Mouse (Mus musculus): ENCODE measurements around the gene Med12l. TPM values are rescaled to one million over a fixed set of nuclear protein-coding genes. Genes with fewer than 3 reads are reported as not detected.

The Med12l gene
- polyA plus RNA-seq, 1 experiment from 2014 or later: 4.5 TPM

GRCm38 (mm10) chr3:59293437-59294199, 288.0 kb downstream of the Med12l start:
- H3K4me3 ChIP-seq: no peak overlapping the region
- no peak overlapping the region for H3K4me2 ChIP-seq (replicated peaks)
- no peaks in the 10 kb centered on the region for H3K36me3 ChIP-seq
- no peak overlapping the region for H3K9ac ChIP-seq
- 78% methylated on average over 5 of the region's 5 CpGs for WGBS
- no peak overlapping the region for H3K27ac ChIP-seq
- ATAC-seq (ENCODE audit: low FRiP score, low read depth): no peak
- H3K27me3 ChIP-seq (replicated peaks): no peaks in the 10 kb centered on the region
- H3K4me1 ChIP-seq: no peaks in the 10 kb centered on the region
- no peaks in the 10 kb centered on the region for H3K9me3 ChIP-seq

DNA sequence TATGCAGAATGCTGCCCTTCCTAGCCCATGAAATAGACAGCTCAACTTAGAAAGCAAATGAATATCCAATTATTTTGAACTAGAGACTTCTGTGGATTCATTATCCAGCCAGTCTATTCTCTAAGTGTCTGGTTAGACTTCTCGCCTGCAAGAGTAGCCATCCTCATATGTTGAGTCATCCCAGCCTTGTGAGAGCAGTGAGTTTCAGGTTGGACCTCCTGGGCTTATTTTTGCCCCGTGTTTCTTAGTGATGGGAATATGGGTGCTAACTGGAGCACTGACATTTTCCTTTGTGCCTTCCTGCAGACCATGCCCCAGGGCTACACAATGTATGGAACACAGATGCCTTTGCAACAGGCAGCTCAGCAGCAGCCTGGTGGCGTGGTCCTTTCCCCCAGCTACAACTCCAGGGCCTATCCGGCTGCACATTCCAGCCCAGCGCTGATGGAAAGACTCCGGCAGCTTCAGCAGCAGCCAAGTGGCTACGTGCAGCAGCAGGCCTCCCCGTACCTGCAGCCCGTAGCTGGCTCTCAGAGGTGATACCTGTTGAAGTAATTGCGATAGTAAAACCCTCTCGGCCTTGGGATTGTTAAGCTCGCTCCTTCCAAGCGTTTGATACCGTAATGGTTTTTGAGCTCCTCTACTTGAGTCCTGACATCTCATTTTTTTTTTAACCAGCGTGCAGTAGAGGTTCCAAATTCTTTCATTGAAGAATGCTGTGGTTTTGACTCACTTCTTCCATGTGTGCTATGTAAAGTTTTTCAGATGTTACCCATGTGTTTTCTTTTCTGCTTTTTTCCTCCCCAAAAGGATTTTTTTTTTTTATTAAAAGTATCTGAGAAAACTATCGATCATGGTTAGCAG, 290.3 kb downstream of the Med12l start:
- no peak overlapping the region for H3K4me3 ChIP-seq

GRCm38 (mm10) chr3:59296563-59297130, 291.0 kb downstream of the Med12l start:
- 92% methylated on average over 5 of the region's 5 CpGs for WGBS
- Histone ChIP-seq H3K9me3 (no peaks in the 10 kb centered on the region), H3K4me2 (replicated peaks) (no peak overlapping the region), H3K4me1 (no peaks in the 10 kb centered on the region), H3K27ac (no peak overlapping the region), H3K27me3 (replicated peaks) (no peaks in the 10 kb centered on the region), H3K9ac (no peak overlapping the region), H3K4me3 (no peak overlapping the region), H3K36me3 (no peaks in the 10 kb centered on the region)
- no peak for ATAC-seq (ENCODE audit: low FRiP score, low read depth)

More for the DNA sequence above, 290.3 kb downstream of the Med12l start:
- Histone ChIP-seq H3K27ac (no peak overlapping the region), H3K36me3 (no peaks in the 10 kb centered on the region), H3K4me2 (replicated peaks) (no peak overlapping the region), H3K9ac (no peak overlapping the region), H3K4me1 (no peaks in the 10 kb centered on the region), H3K27me3 (replicated peaks) (no peaks in the 10 kb centered on the region), H3K9me3 (no peaks in the 10 kb centered on the region)
- 89% methylated on average over 16 of the region's 16 CpGs for WGBS
- no peak for ATAC-seq (ENCODE audit: low FRiP score, low read depth)

DNA sequence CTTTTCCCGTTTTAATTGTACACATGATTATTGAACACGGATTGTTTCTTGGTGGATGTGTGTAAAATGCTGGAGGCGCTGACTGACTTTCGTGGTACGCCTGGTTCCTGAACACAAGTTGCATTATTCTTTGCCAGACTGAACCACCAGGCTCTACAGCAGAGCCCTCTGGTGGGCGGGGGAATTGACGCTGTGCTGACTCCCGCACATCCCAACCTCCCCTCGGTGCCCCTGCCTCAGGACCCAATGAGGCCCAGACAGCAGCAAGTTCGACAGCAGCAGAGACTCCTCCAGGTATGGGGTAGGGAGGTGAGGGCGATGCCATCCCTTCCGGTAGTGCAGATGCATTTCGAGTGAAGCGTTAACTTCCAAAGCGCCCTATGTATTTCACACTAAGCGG, 292.0 kb downstream of the Med12l start:
- Histone ChIP-seq H3K27me3 (replicated peaks) (no peaks in the 10 kb centered on the region), H3K9me3 (no peaks in the 10 kb centered on the region), H3K27ac (no peak overlapping the region), H3K4me3 (no peak overlapping the region), H3K4me2 (replicated peaks) (no peak overlapping the region), H3K4me1 (no peaks in the 10 kb centered on the region), H3K36me3 (no peaks in the 10 kb centered on the region), H3K9ac (no peak overlapping the region)
- 87% methylated on average over 16 of the region's 16 CpGs for WGBS
- ATAC-seq (ENCODE audit: low FRiP score, low read depth): no peak

- H3K9ac ChIP-seq: no peak overlapping the region
- H3K4me2 ChIP-seq (replicated peaks): no peak overlapping the region
- 92% methylated on average over 5 of the region's 5 CpGs for WGBS
Observed at GRCm38 (mm10) chr3:59304944-59305343, 299.3 kb downstream of the Med12l start.

DNA sequence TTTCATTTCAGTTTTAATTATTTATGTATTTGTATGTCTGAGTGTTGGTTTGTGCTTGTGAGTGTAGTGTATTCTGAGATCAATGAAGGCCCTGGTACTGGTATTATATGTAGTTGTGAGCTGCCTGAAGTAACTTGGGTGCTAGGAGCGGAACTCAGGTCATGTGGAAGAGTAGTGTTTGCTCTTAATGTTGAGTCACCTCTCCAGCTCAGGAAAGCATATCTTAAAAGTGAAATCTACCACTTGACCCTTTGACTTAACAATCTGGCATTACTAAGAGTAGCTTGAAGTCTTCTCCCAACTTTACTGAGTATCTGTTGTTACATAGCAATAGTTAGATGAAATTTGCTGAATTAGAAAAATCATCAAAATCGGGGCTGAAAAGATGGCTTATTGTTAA, 299.9 kb downstream of the Med12l start:
- Histone ChIP-seq H3K9me3 (no peaks in the 10 kb centered on the region), H3K4me1 (no peaks in the 10 kb centered on the region), H3K4me2 (replicated peaks) (no peak overlapping the region), H3K9ac (no peak overlapping the region), H3K27me3 (replicated peaks) (no peaks in the 10 kb centered on the region), H3K27ac (no peak overlapping the region), H3K36me3 (no peaks in the 10 kb centered on the region), H3K4me3 (no peak overlapping the region)
- ATAC-seq (ENCODE audit: low FRiP score, low read depth): no peak
- WGBS: 94% methylated on average over 2 of the region's 2 CpGs

More at GRCm38 (mm10) chr3:59304944-59305343, 299.3 kb downstream of the Med12l start:
- no peak for ATAC-seq (ENCODE audit: low FRiP score, low read depth)
- Histone ChIP-seq H3K4me3 (no peak overlapping the region), H3K27me3 (replicated peaks) (no peaks in the 10 kb centered on the region), H3K4me1 (no peaks in the 10 kb centered on the region), H3K36me3 (no peaks in the 10 kb centered on the region), H3K27ac (no peak overlapping the region), H3K9me3 (no peaks in the 10 kb centered on the region)

GRCm38 (mm10) chr3:59312610-59313009, 307.0 kb downstream of the Med12l start:
- H3K9ac ChIP-seq: no peak overlapping the region
- no peaks in the 10 kb centered on the region for H3K36me3 ChIP-seq
- 89% methylated on average over 10 of the region's 10 CpGs for WGBS
- no peak overlapping the region for H3K27ac ChIP-seq
- no peak overlapping the region for H3K4me3 ChIP-seq
- no peaks in the 10 kb centered on the region for H3K4me1 ChIP-seq
- no peaks in the 10 kb centered on the region for H3K9me3 ChIP-seq
- H3K4me2 ChIP-seq (replicated peaks): no peak overlapping the region
- ATAC-seq (ENCODE audit: low FRiP score, low read depth): no peak
- no peaks in the 10 kb centered on the region for H3K27me3 ChIP-seq (replicated peaks)

DNA sequence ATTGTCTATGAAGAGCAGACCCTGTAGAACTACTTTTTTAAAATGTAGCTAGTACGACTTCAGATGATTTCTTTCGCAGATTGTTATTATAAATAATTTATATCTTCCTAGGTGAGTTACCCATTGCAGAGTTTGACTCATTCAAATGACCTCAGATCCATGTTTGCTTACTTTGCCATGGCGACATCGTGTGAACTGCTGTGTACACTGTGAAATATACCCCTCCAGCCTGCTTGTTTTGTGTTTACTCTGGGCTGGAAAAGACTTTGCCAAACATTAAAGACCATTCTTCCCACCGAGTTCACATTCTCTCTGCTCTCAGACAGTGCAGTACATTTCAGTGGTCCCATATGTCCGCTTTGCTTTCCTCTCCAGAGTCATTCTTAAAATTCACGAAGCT, 310.5 kb downstream of the Med12l start:
- 78% methylated on average over 7 of the region's 7 CpGs for WGBS
- H3K27ac ChIP-seq: no peak overlapping the region
- no peak for ATAC-seq (ENCODE audit: low FRiP score, low read depth)
- H3K9ac ChIP-seq: no peak overlapping the region
- peaks cover 8% of the 10 kb centered on the region; the same call in 1 of the 2 replicates for H3K36me3 ChIP-seq
- no peak overlapping the region for H3K4me2 ChIP-seq (replicated peaks)
- no peak overlapping the region for H3K4me3 ChIP-seq
- no peaks in the 10 kb centered on the region for H3K4me1 ChIP-seq
- H3K9me3 ChIP-seq: no peaks in the 10 kb centered on the region
- no peaks in the 10 kb centered on the region for H3K27me3 ChIP-seq (replicated peaks)

- ATAC-seq (ENCODE audit: low FRiP score, low read depth): 0 out of 2 replicates have a peak, but pooled peaks have one; percentile 58
- Histone ChIP-seq H3K27me3 (replicated peaks) (no peaks in the 10 kb centered on the region), H3K9me3 (no peaks in the 10 kb centered on the region), H3K9ac (no peak overlapping the region), H3K36me3 (peaks cover 8% of the 10 kb centered on the region; the same call in 1 of the 2 replicates), H3K4me2 (replicated peaks) (no peak overlapping the region), H3K27ac (no peak overlapping the region), H3K4me1 (no peaks in the 10 kb centered on the region), H3K4me3 (no peak overlapping the region)
- 49% methylated on average over 7 of the region's 7 CpGs for WGBS
Observed at GRCm38 (mm10) chr3:59321278-59321876, 315.8 kb downstream of the Med12l start.

DNA sequence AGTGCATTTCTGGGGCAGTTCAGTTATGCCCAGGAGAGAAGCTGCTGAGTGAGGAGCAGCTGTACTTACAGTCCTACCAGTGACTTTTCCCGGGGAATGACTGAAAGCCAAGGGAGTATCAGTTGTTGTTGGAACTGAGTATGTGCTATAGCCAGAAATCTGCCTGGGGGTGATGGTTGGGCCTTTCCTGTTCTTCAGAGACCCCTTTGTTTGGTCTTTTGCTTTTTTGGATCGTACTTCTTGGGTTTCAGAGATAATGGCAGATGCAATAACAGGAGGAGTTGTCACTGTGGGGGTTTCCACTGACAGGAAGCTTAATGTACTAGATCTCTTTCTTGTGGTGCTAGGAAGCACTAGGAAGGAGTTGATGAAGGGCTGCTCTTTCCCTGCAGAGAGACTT, 322.9 kb downstream of the Med12l start:
- H3K4me2 ChIP-seq (replicated peaks): no peak overlapping the region
- no peaks in the 10 kb centered on the region for H3K27me3 ChIP-seq (replicated peaks)
- no peaks in the 10 kb centered on the region for H3K4me1 ChIP-seq
- ATAC-seq (ENCODE audit: low FRiP score, low read depth): no peak
- no peaks in the 10 kb centered on the region for H3K9me3 ChIP-seq
- WGBS: 82% methylated on average over 2 of the region's 2 CpGs
- no peak overlapping the region for H3K9ac ChIP-seq
- no peak overlapping the region for H3K27ac ChIP-seq
- H3K36me3 ChIP-seq: peaks cover 8% of the 10 kb centered on the region
- no peak overlapping the region for H3K4me3 ChIP-seq

GRCm38 (mm10) chr3:59341647-59342427, 336.2 kb downstream of the Med12l start:
- WGBS: 76% methylated on average over 11 of the region's 11 CpGs
- H3K36me3 ChIP-seq: no peaks in the 10 kb centered on the region
- no peak overlapping the region for H3K4me3 ChIP-seq
- H3K27ac ChIP-seq: no peak overlapping the region
- no peaks in the 10 kb centered on the region for H3K9me3 ChIP-seq
- no peaks in the 10 kb centered on the region for H3K27me3 ChIP-seq (replicated peaks)
- no peak overlapping the region for H3K4me2 ChIP-seq (replicated peaks)
- no peak for ATAC-seq (ENCODE audit: low FRiP score, low read depth)
- H3K9ac ChIP-seq: no peak overlapping the region
- peaks cover 6% of the 10 kb centered on the region for H3K4me1 ChIP-seq

Data from neural tube, embryonic 12.5 days (tissue).